Mouse (Mus musculus): ENCODE results near the gene Mettl24. TPM values are rescaled to one million over a fixed set of nuclear protein-coding genes. Genes with fewer than 3 reads are reported as not detected.

Mettl24 gene
- total and polyA plus RNA-seq, 3 experiments, result not detected

- no peaks in the 10 kb centered on the region for H3K9me3 ChIP-seq (replicated peaks; ENCODE audit: insufficient read depth, low read length)
- DNase-seq (ENCODE audit: low read depth, low spot score), result no peak
- no peaks in the 10 kb centered on the region for H3K4me1 ChIP-seq (ENCODE audit: control insufficient read depth in 1 of 2, insufficient read depth in 2 of 2, low read length in 2 of 2)
- H3K9ac ChIP-seq (ENCODE audit: control insufficient read depth, low read depth, low read length, poor library complexity, severe bottlenecking), result no peak overlapping the region
- H3K36me3 ChIP-seq (ENCODE audit: control insufficient read depth in 1 of 2, insufficient read depth in 2 of 2, low read length in 2 of 2), result no peaks in the 10 kb centered on the region
- H3K27ac ChIP-seq (ENCODE audit: control insufficient read depth, low read depth, low read length), result no peak overlapping the region
- peaks cover 0 to 4% of the 10 kb centered on the region in 2 experiments; a peak in 3 of 4 replicates for H3K27me3 ChIP-seq (ENCODE audit: control insufficient read depth in 1 of 2, insufficient read depth in 2 of 2, low read length in 2 of 2)
- TF ChIP-seq TAL1 (IDR thresholded peaks at IDR 0.05; ENCODE audit: low read length), result no peak
- TF ChIP-seq POLR2AphosphoS5 (IDR thresholded peaks at IDR 0.05; ENCODE audit: borderline replicate concordance, low read depth, low read length), result no peak
- no peak for TF ChIP-seq E2F4 (IDR thresholded peaks at IDR 0.05; ENCODE audit: borderline replicate concordance, low read depth, low read length)
- no peak for TF ChIP-seq ZNF384 (IDR thresholded peaks at IDR 0.05; ENCODE audit: low read depth, low read length)
- no peak for TF ChIP-seq GATA1 (IDR thresholded peaks at IDR 0.05; ENCODE audit: low read depth, low read length)
- TF ChIP-seq ETS1 (IDR thresholded peaks at IDR 0.05; ENCODE audit: low read depth, low read length), result no peak
- TF ChIP-seq KAT2A (conservative IDR thresholded peaks at IDR 0.05; ENCODE audit: low read depth, low read length), result no peak
- no peak for TF ChIP-seq CHD2 (IDR thresholded peaks at IDR 0.05; ENCODE audit: low read length)
- no peak for TF ChIP-seq POLR2A (IDR thresholded peaks at IDR 0.05; ENCODE audit: control insufficient read depth in 1 of 2, insufficient read depth in 1 of 2, low read depth in 1 of 2, low read length in 2 of 2, poor library complexity in 1 of 2)
- no peak for TF ChIP-seq GABPA (IDR thresholded peaks at IDR 0.05; ENCODE audit: low read depth, low read length)
- no peak for TF ChIP-seq ZKSCAN1 (IDR thresholded peaks at IDR 0.05; ENCODE audit: low read depth, low read length)
- TF ChIP-seq UBTF (IDR thresholded peaks at IDR 0.05; ENCODE audit: borderline replicate concordance, insufficient read depth, low read depth, low read length), result no peak
- no peak for TF ChIP-seq ELF1 (IDR thresholded peaks at IDR 0.05; ENCODE audit: low read depth, low read length)
- no peak for TF ChIP-seq MAZ (IDR thresholded peaks at IDR 0.05; ENCODE audit: low read depth, low read length)
- no peak for TF ChIP-seq HCFC1 (IDR thresholded peaks at IDR 0.05; ENCODE audit: low read depth, low read length)
- H3K79me2 ChIP-seq (ENCODE audit: control insufficient read depth, insufficient read depth, low read length, poor library complexity), result no peaks in the 10 kb centered on the region
- no peak overlapping the region for H3K4me3 ChIP-seq (ENCODE audit: control insufficient read depth in 1 of 2, insufficient read depth in 1 of 2, low read depth in 2 of 2, low read length in 2 of 2)
Observed at GRCm38 (mm10) chr10:40682470-40682869, 612 bp upstream of the Mettl24 start.

- H3K4me1 ChIP-seq (ENCODE audit: control insufficient read depth in 1 of 2, insufficient read depth in 2 of 2, low read length in 2 of 2), result no peaks in the 10 kb centered on the region
- H3K36me3 ChIP-seq (ENCODE audit: control insufficient read depth in 1 of 2, insufficient read depth in 2 of 2, low read length in 2 of 2), result no peaks in the 10 kb centered on the region
- H3K27ac ChIP-seq (ENCODE audit: control insufficient read depth, low read depth, low read length), result no peak overlapping the region
- H3K9me3 ChIP-seq (replicated peaks; ENCODE audit: insufficient read depth, low read length), result no peaks in the 10 kb centered on the region
- H3K9ac ChIP-seq (ENCODE audit: control insufficient read depth, low read depth, low read length, poor library complexity, severe bottlenecking), result no peak overlapping the region
- H3K27me3 ChIP-seq (ENCODE audit: control insufficient read depth in 1 of 2, insufficient read depth in 2 of 2, low read length in 2 of 2), result no peaks in the 10 kb centered on the region; a peak in 1 of 4 replicates
- H3K4me3 ChIP-seq (ENCODE audit: control insufficient read depth in 1 of 2, insufficient read depth in 1 of 2, low read depth in 2 of 2, low read length in 2 of 2), result no peak overlapping the region
- no peaks in the 10 kb centered on the region for H3K79me2 ChIP-seq (ENCODE audit: control insufficient read depth, insufficient read depth, low read length, poor library complexity)
- no peak for TF ChIP-seq ZKSCAN1 (IDR thresholded peaks at IDR 0.05; ENCODE audit: low read depth, low read length)
- TF ChIP-seq ETS1 (IDR thresholded peaks at IDR 0.05; ENCODE audit: low read depth, low read length), result no peak
- TF ChIP-seq TCF12 (IDR thresholded peaks at IDR 0.05; ENCODE audit: low read depth, low read length), result no peak
- TF ChIP-seq POLR2AphosphoS5 (IDR thresholded peaks at IDR 0.05; ENCODE audit: borderline replicate concordance, low read depth, low read length), result no peak
- TF ChIP-seq RAD21 (IDR thresholded peaks at IDR 0.05; ENCODE audit: low read depth, low read length), result no peak
- TF ChIP-seq SMC3 (IDR thresholded peaks at IDR 0.05; ENCODE audit: low read depth, low read length), result no peak
- no peak for TF ChIP-seq ELF1 (IDR thresholded peaks at IDR 0.05; ENCODE audit: low read depth, low read length)
- TF ChIP-seq RCOR1 (IDR thresholded peaks at IDR 0.05; ENCODE audit: low read depth, low read length), result no peak
- no peak for TF ChIP-seq GABPA (IDR thresholded peaks at IDR 0.05; ENCODE audit: low read depth, low read length)
- TF ChIP-seq GATA1 (IDR thresholded peaks at IDR 0.05; ENCODE audit: low read depth, low read length), result no peak
- no peak for TF ChIP-seq MYC (IDR thresholded peaks at IDR 0.05; ENCODE audit: low read depth, low read length)
- no peak for TF ChIP-seq ZMIZ1 (IDR thresholded peaks at IDR 0.05; ENCODE audit: low read depth, low read length)
- TF ChIP-seq CTCF (IDR thresholded peaks at IDR 0.05 in 2 of 3, conservative IDR thresholded peaks at IDR 0.05 in 1 of 3; ENCODE audit: control insufficient read depth in 1 of 3, insufficient read depth in 1 of 3, low read depth in 2 of 3, low read length in 3 of 3, poor library complexity in 1 of 3, severe bottlenecking in 1 of 3), result no peak
- no peak for TF ChIP-seq CHD1 (IDR thresholded peaks at IDR 0.05; ENCODE audit: low read depth, low read length)
- no peak for TF ChIP-seq USF1 (IDR thresholded peaks at IDR 0.05; ENCODE audit: low read depth, low read length)
- no peak for TF ChIP-seq MAFK (IDR thresholded peaks at IDR 0.05; ENCODE audit: borderline replicate concordance, low read depth, low read length)
- no peak for TF ChIP-seq HCFC1 (IDR thresholded peaks at IDR 0.05; ENCODE audit: low read depth, low read length)
- no peak for TF ChIP-seq MAZ (IDR thresholded peaks at IDR 0.05; ENCODE audit: low read depth, low read length)
- TF ChIP-seq MEF2A (IDR thresholded peaks at IDR 0.05; ENCODE audit: extremely low read depth, insufficient replicate concordance, low read depth, low read length, poor library complexity, severe bottlenecking), result no peak
- TF ChIP-seq TBP (IDR thresholded peaks at IDR 0.05; ENCODE audit: low read depth, low read length), result no peak
- DNase-seq (ENCODE audit: low read depth, low spot score), result no peak
Observed at GRCm38 (mm10) chr10:40683868-40684253, 779 bp downstream of the Mettl24 start.

Data from MEL (cell line).